Mouse (Mus musculus) Patski (cell line): ENCODE measurements at regions not wholly inside any gene's neighbourhood (a gene's known extent, or its start where the extent isn't known, plus 50 kb on each side); places are given as distances from the start of the nearest gene placed in this dataset.

Source experiments
- ATAC-seq: fragments of 100-300 bp; one replicate; pipeline ENCODE4 v1.8.0; 2021
- CTCF ChIA-PET: fragments of 350-600 bp; sonication (Branson Sonifier 250); formaldehyde crosslinking; loops from one replicate; lab custom pipeline; 2022; ENCODE audit warnings: inconsistent platforms; lab: Charles Lee
- POLR2A ChIA-PET: fragments of 350-600 bp; sonication (Branson Sonifier 250); formaldehyde crosslinking; loops from one replicate; lab custom pipeline; 2022; ENCODE audit warnings: antibody characterized with exemption, inconsistent platforms; lab: Charles Lee
- DNase-seq: peaks from one replicate; pipeline ENCODE4 v3.0.0-alpha.2; 2011; ENCODE audit warnings: low read depth, low spot score
- H3K27me3 ChIP-seq: fragments of 371-371 bp; one replicate; pipeline ENCODE4 v1.5.1; 2021
- CTCF ChIP-seq: fragments of 100-300 bp; IDR thresholded peaks from one replicate; pipeline ENCODE4 v1.5.1; 2021
- in situ Hi-C: fragments of 300-500 bp; cut with MboI; formaldehyde crosslinking; loops from 3 replicates; pipeline ENCODE4 v1.11.1; 2018; ENCODE audit warnings: low pct_unique_long_range_greater_than_20kb, mixed read lengths

DNA sequence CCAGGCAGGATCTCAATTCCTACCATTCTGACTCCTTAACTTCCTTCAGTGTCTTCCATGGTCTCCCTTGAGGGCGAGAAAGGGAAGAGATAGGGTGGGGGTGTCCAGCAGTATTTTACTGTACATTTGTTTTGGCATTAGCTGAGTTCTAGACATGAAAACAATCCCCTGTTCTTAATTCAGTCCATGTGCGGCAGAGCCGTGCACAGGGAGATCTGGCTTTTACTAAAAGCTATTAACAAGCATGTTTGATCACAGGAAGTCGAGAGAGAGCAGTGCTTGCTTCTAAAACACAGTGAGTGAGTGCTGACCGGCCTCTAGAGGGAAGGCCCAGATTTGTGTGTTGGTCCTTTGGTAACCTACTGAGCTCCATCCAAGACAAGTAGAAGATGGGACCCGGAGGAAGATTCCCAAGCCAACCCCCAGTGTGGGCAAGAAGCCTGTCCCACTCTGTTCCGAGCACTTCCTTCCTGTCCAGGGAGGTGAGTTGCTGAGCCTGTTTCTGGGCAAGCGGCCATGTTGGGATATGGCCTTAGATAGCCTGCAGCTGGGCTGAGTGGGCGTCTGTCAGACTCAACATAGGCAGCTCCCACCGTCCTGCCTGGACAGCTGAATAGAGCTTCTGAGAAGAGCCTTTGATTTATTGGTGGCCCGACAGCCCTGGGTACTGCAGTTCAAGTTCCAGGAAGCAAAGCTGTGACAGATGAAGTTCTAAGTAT is 128.1 kb upstream of the Runx1 start:
- in situ Hi-C loops, result no loop called here
- no peak for DNase-seq
- POLR2A ChIA-PET, result no interaction called here
- ATAC-seq, result no peak
- CTCF ChIA-PET, result no interaction called here
- H3K27me3 ChIP-seq, result no peaks in the 10 kb centered on the region
- no peak for TF ChIP-seq CTCF

DNA sequence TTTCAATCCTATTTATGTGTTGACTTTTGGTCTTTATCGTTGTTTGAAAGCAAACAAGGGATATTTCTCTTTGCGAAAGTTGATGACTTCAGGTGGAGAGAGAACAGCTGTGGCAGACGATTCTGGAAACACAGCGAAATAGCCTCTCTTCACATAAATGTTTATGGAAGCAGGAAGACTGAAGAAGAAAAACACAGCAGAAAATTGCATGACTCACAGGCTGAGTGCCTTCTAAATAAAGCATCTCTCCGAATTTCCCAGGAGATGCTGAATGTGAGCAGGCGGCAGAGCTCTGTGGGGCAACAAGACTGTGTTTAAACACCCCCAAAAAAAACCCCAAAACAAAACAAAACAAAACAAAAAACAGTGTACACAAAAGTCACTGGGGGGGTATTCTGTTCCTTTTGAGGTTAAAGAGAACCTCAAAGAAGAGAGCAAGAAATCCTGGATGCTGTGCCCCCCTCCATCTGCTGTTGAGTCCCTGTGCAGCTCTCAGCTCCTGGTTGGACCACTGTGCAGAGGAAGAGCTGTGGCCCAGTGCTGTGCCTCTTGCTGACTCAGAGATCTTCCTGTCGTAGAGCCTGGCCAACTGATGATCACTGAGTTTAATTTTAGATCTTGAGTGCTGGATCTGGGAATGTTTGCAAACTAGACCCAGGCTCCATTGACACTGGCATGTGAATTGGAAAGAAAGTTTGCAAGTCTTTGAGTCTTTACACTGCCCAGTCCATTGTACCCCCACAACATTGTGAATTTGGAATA is 126.6 kb upstream of the Runx1 start:
- ATAC-seq (no peak), DNase-seq (no peak)
- in situ Hi-C loops, result no loop called here
- TF ChIP-seq CTCF, result no peak
- ChIA-PET POLR2A (no interaction called here), CTCF (no interaction called here)
- no peaks in the 10 kb centered on the region for H3K27me3 ChIP-seq

DNA sequence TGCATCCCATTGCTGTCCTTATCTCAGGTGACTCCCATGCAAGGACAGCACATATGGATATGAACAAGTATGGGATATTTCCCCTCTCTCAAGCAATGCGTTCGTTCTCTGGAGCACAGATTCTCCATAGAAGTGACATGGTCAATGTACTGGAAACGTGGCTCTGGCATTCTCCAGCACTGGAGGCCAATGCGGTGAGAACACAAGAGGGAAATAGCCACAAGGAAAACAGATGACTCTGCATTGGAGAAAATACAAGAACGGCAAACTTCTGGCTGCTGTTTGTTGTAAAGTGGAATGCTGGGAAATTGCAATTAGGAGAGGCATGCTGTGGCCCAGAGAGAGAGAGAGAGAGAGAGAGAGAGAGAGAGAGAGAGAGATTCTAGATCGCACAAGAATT is 125.6 kb upstream of the Runx1 start:
- ATAC-seq (no peak), DNase-seq (no peak)

DNA sequence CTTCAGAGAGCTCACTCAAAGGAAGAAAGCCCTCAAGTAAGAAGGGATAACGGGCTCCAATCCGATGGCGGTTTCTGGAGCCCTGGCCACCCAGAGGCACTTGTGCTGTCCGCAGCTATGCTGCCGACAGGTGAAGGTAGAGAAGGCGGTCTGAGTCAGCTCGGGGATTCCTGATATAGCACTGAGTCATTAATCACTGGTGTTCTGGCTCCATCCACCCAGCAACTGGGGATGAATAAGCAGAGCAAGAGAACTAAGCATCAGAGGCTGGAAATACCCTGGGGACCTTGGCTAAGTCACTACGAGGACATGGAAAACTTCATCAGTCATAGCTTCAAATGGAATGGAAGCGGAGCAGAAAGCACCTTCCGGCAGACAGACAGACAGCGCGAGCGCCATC is 122.5 kb upstream of the Runx1 start:
- POLR2A ChIA-PET, result no interaction called here
- ATAC-seq, result peak; percentile 39
- no peak for TF ChIP-seq CTCF
- H3K27me3 ChIP-seq, result no peaks in the 10 kb centered on the region
- in situ Hi-C loops, result no loop called here
- peak; percentile 64 for DNase-seq
- CTCF ChIA-PET, result no interaction called here

More for the DNA sequence above, 125.6 kb upstream of the Runx1 start:
- in situ Hi-C loops, result no loop called here
- H3K27me3 ChIP-seq, result no peaks in the 10 kb centered on the region
- ChIA-PET CTCF (no interaction called here), POLR2A (no interaction called here)
- TF ChIP-seq CTCF, result no peak

DNA sequence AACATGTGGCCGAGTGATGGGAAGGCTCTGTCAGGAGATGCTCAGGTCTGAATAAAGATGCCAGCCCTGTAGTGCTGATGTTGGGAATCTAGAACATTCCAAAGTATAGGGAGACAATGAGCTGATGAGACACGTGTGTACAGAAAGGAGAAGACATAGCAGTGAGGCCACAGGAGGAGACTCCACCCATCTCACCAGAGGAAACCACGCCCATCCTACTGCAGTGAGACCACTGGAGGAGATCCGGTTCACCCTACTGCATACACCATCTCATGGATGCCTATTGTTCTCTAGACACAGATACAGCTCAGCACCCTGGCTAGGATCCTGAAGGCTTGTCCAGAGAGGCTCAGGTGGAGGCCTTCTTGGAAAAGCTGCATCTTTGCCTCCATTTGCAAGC is 120.6 kb upstream of the Runx1 start:
- ATAC-seq (no peak), DNase-seq (no peak)
- H3K27me3 ChIP-seq, result no peaks in the 10 kb centered on the region
- ChIA-PET CTCF (interaction anchor here (1.2 kb wide), 1 partner anchor 16 kb away, joined by 3 read pairs; no protein-coding TSS in a partner anchor), POLR2A (no interaction called here)
- in situ Hi-C loops, result no loop called here
- TF ChIP-seq CTCF, result no peak

DNA sequence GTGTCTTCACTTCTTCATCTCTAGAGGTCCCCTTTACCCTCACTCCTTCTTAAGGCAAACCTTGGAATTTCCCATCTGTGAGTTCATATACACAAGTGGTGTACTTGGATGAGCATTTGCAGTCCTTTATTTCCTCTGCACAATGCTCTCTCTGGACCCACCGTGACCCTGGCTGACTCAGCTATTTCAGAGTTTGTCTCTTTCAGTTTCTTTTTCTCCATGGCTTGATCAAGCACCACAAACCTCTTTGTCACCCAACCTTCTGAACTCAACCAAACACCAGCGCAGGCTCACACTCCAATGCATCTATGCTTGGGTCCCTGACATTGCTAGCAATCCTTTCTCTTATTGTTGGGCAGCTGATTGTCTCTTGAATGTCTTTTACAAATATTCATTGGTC is 118.0 kb upstream of the Runx1 start:
- CTCF ChIA-PET, result no interaction called here
- in situ Hi-C loops, result no loop called here
- no peak for TF ChIP-seq CTCF
- POLR2A ChIA-PET, result interaction anchor here (0.6 to 0.7 kb wide), 3 partner anchors 17 to 245 kb away, joined by 3 to 5 read pairs (median 4); no protein-coding TSS in a partner anchor
- no peaks in the 10 kb centered on the region for H3K27me3 ChIP-seq
- DNase-seq (no peak), ATAC-seq (no peak)

DNA sequence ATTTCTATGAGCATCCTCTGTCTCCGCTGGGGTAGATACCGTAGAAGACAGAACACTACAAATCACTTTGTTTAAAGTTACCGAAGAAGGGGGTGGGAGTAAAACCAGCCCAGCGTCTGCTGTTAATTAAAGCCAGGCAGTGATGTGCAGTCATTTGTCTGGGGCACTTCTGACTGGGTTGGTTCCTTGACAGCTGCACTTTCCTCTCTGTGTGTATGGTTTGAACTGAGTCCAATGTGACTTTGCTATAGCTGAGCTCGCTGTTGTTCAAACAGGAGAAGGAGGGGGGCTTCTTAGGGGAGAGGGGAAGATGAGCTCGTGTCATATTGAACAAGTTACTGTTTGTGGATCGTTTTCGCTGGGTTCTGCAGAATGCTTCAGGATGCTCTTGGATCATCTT is 113.7 kb upstream of the Runx1 start:
- CTCF ChIA-PET, result no interaction called here
- in situ Hi-C loops, result no loop called here

DNA sequence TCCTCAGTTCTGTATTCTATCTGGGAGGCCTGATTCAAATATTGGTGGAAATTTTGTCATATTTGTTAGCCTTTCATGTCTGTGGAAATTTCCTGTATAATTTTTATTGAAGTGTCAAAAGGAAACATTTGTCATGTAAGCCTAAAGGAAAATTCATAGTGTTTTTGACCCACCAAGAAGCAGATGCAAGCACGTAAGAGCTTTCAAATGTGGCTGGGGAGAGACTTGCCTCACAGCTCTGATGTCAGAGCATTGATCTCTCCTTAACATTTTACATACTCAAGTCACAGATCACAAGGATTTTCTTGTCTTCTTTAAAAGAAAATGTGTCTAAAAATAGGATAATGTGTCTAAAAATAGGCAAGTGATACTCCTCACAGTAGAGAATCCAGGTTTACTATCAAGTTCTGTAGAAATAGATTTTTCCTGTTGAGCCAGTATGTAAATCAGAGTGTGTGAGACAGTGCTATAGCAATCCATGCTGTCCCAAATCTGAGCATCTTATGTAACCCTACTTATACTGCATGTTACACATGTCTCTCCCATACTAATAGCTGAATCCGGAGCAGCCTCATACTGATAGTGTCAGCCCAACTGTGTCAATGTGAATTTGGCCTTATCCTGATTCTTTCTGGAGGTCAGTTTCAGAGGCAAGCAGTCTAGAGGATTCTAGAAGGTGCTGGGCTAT is 110.0 kb upstream of the Runx1 start:
- no peaks in the 10 kb centered on the region for H3K27me3 ChIP-seq
- ATAC-seq (no peak), DNase-seq (no peak)
- no peak for TF ChIP-seq CTCF
- in situ Hi-C loops, result no loop called here
- ChIA-PET CTCF (no interaction called here), POLR2A (no interaction called here)

More for the DNA sequence above, 113.7 kb upstream of the Runx1 start:
- POLR2A ChIA-PET, result no interaction called here
- ATAC-seq (no peak), DNase-seq (no peak)
- no peaks in the 10 kb centered on the region for H3K27me3 ChIP-seq
- no peak for TF ChIP-seq CTCF

DNA sequence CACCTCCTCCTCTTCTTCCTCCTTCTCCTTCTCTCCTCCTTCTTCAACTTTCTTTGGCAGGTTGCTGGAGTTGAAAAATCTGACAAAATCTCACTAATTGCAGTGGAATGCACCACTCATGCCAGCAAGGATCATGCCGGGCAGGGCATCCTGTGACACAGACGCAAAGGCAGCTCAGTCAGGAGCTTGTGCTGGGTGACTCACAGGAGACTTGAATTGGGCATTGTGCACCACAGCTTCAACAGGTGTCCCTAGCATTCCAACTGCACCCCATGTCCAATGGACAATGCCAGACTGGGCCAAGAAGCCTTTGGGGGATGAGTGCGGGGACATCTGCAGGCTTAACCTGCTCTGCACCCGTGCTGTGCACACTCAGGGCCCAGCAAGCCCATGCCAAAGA is 104.2 kb upstream of the Runx1 start:
- CTCF ChIA-PET, result interaction anchor here (0.9 kb wide), 2 partner anchors 16 to 41 kb away, joined by 3 read pairs; no protein-coding TSS in a partner anchor
- no peak for DNase-seq

DNA sequence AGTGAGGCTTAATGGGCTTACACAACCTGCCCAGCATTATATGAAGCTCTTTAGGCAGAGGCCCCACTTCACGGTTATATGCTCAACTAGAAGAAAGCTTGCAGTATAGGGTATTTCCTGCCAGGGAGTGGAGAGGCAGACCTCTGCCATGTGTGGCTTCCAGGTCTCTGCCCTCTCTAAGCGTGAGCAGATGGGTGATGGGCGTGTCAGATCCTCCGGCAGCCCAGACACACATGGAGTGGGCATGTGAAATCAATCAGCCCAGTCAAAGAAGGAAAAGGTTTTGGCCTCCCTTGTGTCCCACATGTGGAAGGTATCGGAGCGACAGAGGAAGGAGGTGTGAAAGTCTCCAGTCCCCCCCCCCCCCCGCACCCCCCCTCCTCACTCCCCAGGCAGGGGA is 102.3 kb upstream of the Runx1 start:
- no peak for TF ChIP-seq CTCF
- in situ Hi-C loops, result no loop called here
- ATAC-seq, result no peak
- CTCF ChIA-PET, result no interaction called here
- no peak for DNase-seq
- POLR2A ChIA-PET, result interaction anchor here (1.5 kb wide), 1 partner anchor 12 kb away, joined by 3 read pairs; no protein-coding TSS in a partner anchor
- no peaks in the 10 kb centered on the region for H3K27me3 ChIP-seq

More for the DNA sequence above, 104.2 kb upstream of the Runx1 start:
- no peak for TF ChIP-seq CTCF
- no peaks in the 10 kb centered on the region for H3K27me3 ChIP-seq
- POLR2A ChIA-PET, result interaction anchor here (0.6 kb wide), 1 partner anchor 19 kb away, joined by 3 read pairs; no protein-coding TSS in a partner anchor
- peak; percentile 87 for ATAC-seq
- in situ Hi-C loops, result no loop called here
